Mouse (Mus musculus) bone marrow macrophage, adult 2 months (primary cell): ENCODE results near the gene D230025D16Rik.

Source experiments
- CTCF ChIP-seq: IDR thresholded peaks from 2 replicates; pipeline ENCODE4 v1.5.1; 2012; ENCODE audit warnings: low read depth, mild to moderate bottlenecking, low read length, moderate library complexity
- POLR2A ChIP-seq: IDR thresholded peaks from 2 replicates; pipeline ENCODE4 v1.6.1; 2012; ENCODE audit warnings: mild to moderate bottlenecking, low read depth, low read length, borderline replicate concordance

- TF ChIP-seq CTCF, result no peak
- TF ChIP-seq POLR2A, result no peak
These were observed 41.8 kb downstream of the D230025D16Rik start for GRCm38 (mm10) chr8:105266775-105267174.
